Mouse (Mus musculus): ENCODE results near the gene Acbd4. TPM values are rescaled to one million over a fixed set of nuclear protein-coding genes. Genes with fewer than 3 reads are reported as not detected.

Acbd4 gene
- polyA plus RNA-seq, 1 experiment: 4.5 TPM

- no peak for DNase-seq (ENCODE audit: low read depth)
- TF ChIP-seq CTCF (IDR thresholded peaks at IDR 0.05; ENCODE audit: borderline replicate concordance, extremely low read depth, insufficient read depth, insufficient read length): no peak
- no peak for TF ChIP-seq POLR2A (IDR thresholded peaks at IDR 0.05; ENCODE audit: borderline replicate concordance, extremely low read depth, insufficient read depth, insufficient read length, poor library complexity, severe bottlenecking)
These were observed 44.9 kb downstream of the Acbd4 start for GRCm38 (mm10) chr11:103146386-103146785.

- no peak for DNase-seq (ENCODE audit: low read depth)
- TF ChIP-seq CTCF (IDR thresholded peaks at IDR 0.05; ENCODE audit: borderline replicate concordance, extremely low read depth, insufficient read depth, insufficient read length) (no peak), POLR2A (IDR thresholded peaks at IDR 0.05; ENCODE audit: borderline replicate concordance, extremely low read depth, insufficient read depth, insufficient read length, poor library complexity, severe bottlenecking) (no peak)
These were observed 46.3 kb downstream of the Acbd4 start for GRCm38 (mm10) chr11:103147766-103148165.

- DNase-seq (ENCODE audit: low read depth): no peak
These were observed 48.3 kb downstream of the Acbd4 start for GRCm38 (mm10) chr11:103149771-103150170.

GRCm38 (mm10) chr11:103158621-103159478, 57.4 kb downstream of the Acbd4 start:
- DNase-seq (ENCODE audit: low read depth): peak; percentile 91
- TF ChIP-seq CTCF (IDR thresholded peaks at IDR 0.05; ENCODE audit: borderline replicate concordance, extremely low read depth, insufficient read depth, insufficient read length): peak; percentile 96
- TF ChIP-seq POLR2A (IDR thresholded peaks at IDR 0.05; ENCODE audit: borderline replicate concordance, extremely low read depth, insufficient read depth, insufficient read length, poor library complexity, severe bottlenecking): no peak

More at GRCm38 (mm10) chr11:103149771-103150170, 48.3 kb downstream of the Acbd4 start:
- no peak for TF ChIP-seq CTCF (IDR thresholded peaks at IDR 0.05; ENCODE audit: borderline replicate concordance, extremely low read depth, insufficient read depth, insufficient read length)
- TF ChIP-seq POLR2A (IDR thresholded peaks at IDR 0.05; ENCODE audit: borderline replicate concordance, extremely low read depth, insufficient read depth, insufficient read length, poor library complexity, severe bottlenecking): no peak

- DNase-seq (ENCODE audit: low read depth): no peak
These were observed 59.3 kb downstream of the Acbd4 start for GRCm38 (mm10) chr11:103160738-103161137.

GRCm38 (mm10) chr11:103161449-103161848, 60.0 kb downstream of the Acbd4 start:
- DNase-seq (ENCODE audit: low read depth): no peak
- TF ChIP-seq CTCF (IDR thresholded peaks at IDR 0.05; ENCODE audit: borderline replicate concordance, extremely low read depth, insufficient read depth, insufficient read length) (no peak), POLR2A (IDR thresholded peaks at IDR 0.05; ENCODE audit: borderline replicate concordance, extremely low read depth, insufficient read depth, insufficient read length, poor library complexity, severe bottlenecking) (no peak)

More at GRCm38 (mm10) chr11:103160738-103161137, 59.3 kb downstream of the Acbd4 start:
- TF ChIP-seq POLR2A (IDR thresholded peaks at IDR 0.05; ENCODE audit: borderline replicate concordance, extremely low read depth, insufficient read depth, insufficient read length, poor library complexity, severe bottlenecking): no peak
- TF ChIP-seq CTCF (IDR thresholded peaks at IDR 0.05; ENCODE audit: borderline replicate concordance, extremely low read depth, insufficient read depth, insufficient read length): no peak

Other genes with a start within 250 kb of the Acbd4 start
- 114 and 117 TPM in 2 replicates for gene Eftud2, start 220.7 kb upstream of the Acbd4 start, polyA plus RNA-seq (2012; rRNA removed)
- gene Ccdc103, start 220.5 kb upstream of the Acbd4 start, polyA plus RNA-seq (2012; rRNA removed): 1.1 and 1.3 TPM in 2 replicates
- 0.09 and 0.12 TPM in 2 replicates for gene Fam187a, start 216.5 kb upstream of the Acbd4 start, polyA plus RNA-seq (2012; rRNA removed)
- 0.26 and 0.29 TPM in 2 replicates for gene Gfap, start 200.8 kb upstream of the Acbd4 start, polyA plus RNA-seq (2012; rRNA removed)
- gene Kif18b, start 176.6 kb upstream of the Acbd4 start, polyA plus RNA-seq (2012; rRNA removed): 9.3 and 15.9 TPM in 2 replicates
- 12.2 and 19.0 TPM in 2 replicates for gene C1ql1, start 155.0 kb upstream of the Acbd4 start, polyA plus RNA-seq (2012; rRNA removed)
- 40.1 and 42.3 TPM in 2 replicates for gene Nmt1, start 73.5 kb upstream of the Acbd4 start, polyA plus RNA-seq (2012; rRNA removed)
- gene Dcakd, start 73.3 kb upstream of the Acbd4 start, polyA plus RNA-seq (2012; rRNA removed): 236 and 262 TPM in 2 replicates
- 3.6 TPM in 2 replicates for gene Plcd3, start within 50 bp of the Acbd4 start, polyA plus RNA-seq (2012; rRNA removed)
- 14.4 and 18.9 TPM in 2 replicates for gene Hexim1, start 14.5 kb downstream of the Acbd4 start, polyA plus RNA-seq (2012; rRNA removed)
- 12.5 and 18.7 TPM in 2 replicates for gene Hexim2, start 30.7 kb downstream of the Acbd4 start, polyA plus RNA-seq (2012; rRNA removed)
- 16.1 and 28.6 TPM in 2 replicates for gene Fmnl1, start 69.4 kb downstream of the Acbd4 start, polyA plus RNA-seq (2012; rRNA removed)
- 1.4 and 1.7 TPM in 2 replicates for gene 1700023F06Rik, start 106.9 kb downstream of the Acbd4 start, polyA plus RNA-seq (2012; rRNA removed)
- 0.48 and 0.68 TPM in 2 replicates for gene Spata32, start 116.8 kb downstream of the Acbd4 start, polyA plus RNA-seq (2012; rRNA removed)
- gene Map3k14, start 165.8 kb downstream of the Acbd4 start, polyA plus RNA-seq (2012; rRNA removed): 4.6 and 6.3 TPM in 2 replicates